Mouse (Mus musculus): ENCODE measurements at regions not wholly inside any gene's neighbourhood (a gene's known extent, or its start where the extent isn't known, plus 50 kb on each side); places are given as distances from the start of the nearest gene placed in this dataset.

GRCm38 (mm10) chr6:143375951-143376713 is 209.1 kb downstream of the Etnk1 start:
- no peak for DNase-seq

DNA sequence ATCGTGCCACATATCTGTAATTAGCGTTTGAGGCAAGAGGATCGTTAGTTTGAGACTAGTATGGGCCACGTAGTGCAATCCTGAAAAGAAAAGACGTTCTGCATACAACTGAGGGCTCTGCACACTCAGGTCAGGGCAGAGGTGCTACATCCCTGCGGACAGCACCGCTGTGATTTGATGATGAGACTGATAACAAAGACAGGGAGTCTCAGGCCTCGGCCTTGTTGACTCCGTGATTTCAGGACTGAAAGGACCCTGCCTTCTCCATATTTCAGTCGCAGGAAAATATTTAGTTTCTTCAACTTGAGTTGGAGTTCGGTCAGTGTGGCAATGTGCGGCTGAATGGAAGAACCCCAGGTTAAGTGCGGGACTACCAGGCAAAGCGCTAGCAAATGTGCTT is 210.1 kb downstream of the Etnk1 start:
- no peak for DNase-seq

GRCm38 (mm10) chr6:143378126-143378525 is 211.1 kb downstream of the Etnk1 start:
- DNase-seq: no peak

GRCm38 (mm10) chr6:143380490-143380889 is 213.5 kb downstream of the Etnk1 start:
- no peak for DNase-seq

GRCm38 (mm10) chr6:143386597-143387450 is 219.8 kb downstream of the Etnk1 start:
- no peak for DNase-seq

GRCm38 (mm10) chr6:143393543-143394207 is 226.7 kb downstream of the Etnk1 start:
- DNase-seq: no peak

- no peak for DNase-seq
Measured at GRCm38 (mm10) chr6:143394377-143394776, 227.4 kb downstream of the Etnk1 start.

DNA sequence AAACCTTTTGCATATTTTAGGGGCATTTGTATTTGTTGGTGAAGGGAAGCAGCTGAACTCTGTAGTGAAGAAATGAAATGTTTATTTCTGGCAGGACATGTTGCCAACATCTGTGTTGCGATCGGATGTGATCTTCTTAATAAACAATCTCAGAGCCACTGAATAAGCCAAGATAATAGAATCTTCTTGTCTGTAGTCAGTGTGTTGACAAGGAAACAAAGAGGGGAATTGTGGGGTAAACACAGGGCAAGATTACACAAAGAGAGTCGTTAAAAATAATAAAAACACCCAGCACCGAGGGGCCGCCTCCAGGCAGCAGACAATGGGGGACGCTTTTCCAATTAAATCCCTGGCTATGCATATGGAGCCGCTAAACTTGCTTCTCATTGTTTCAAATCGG is 234.4 kb downstream of the Etnk1 start:
- no peak for DNase-seq

GRCm38 (mm10) chr6:143401921-143402320 is 234.9 kb downstream of the Etnk1 start:
- DNase-seq: no peak

DNA sequence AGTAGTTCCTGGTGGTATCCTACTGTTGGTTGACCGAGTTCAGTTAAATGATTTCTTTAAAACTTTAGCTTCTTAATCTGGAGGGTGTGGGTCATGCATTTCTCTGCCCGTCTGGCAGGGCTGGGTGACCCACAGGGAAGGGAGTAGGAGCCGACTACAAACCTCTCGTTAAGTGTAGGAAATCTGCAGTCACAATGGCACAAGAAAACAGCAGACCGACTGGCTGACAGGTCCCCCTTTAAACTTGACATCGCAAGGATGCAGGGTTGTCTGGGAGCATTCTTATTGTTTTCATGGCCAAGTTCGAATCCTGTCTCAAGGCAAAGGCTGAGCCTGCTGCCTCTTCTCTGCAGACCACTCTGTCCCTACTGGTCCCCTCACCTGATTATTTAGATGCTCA is 235.7 kb downstream of the Etnk1 start:
- no peak for DNase-seq

GRCm38 (mm10) chr6:143404521-143404920 is 237.5 kb downstream of the Etnk1 start:
- DNase-seq: no peak

DNA sequence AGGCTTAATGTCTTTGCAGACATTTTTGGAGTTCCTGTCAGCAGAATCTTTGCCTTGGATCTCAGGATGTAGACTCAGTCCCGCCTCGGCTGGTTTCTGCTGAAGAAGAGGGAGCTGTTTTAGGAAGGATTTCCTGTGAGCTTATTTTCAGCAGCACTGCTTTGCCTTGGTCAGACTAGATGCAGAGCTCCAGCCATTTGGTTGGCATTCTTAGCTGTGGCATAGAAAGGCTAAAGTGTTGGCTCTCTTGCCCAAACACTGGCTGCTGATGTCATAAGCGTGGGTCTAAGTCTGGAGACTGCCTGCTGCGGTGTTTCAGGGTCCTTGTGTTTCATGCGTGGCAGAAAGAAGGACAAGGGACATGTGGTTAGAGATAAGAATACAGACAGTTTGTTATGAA is 245.0 kb downstream of the Etnk1 start:
- no peak for DNase-seq

GRCm38 (mm10) chr6:143412721-143413120 is 245.7 kb downstream of the Etnk1 start:
- no peak for DNase-seq

GRCm38 (mm10) chr6:143414590-143415382 is 247.8 kb downstream of the Etnk1 start:
- DNase-seq: peak; percentile 72

GRCm38 (mm10) chr6:143415383-143415778 is 248.4 kb downstream of the Etnk1 start:
- DNase-seq: no peak

DNA sequence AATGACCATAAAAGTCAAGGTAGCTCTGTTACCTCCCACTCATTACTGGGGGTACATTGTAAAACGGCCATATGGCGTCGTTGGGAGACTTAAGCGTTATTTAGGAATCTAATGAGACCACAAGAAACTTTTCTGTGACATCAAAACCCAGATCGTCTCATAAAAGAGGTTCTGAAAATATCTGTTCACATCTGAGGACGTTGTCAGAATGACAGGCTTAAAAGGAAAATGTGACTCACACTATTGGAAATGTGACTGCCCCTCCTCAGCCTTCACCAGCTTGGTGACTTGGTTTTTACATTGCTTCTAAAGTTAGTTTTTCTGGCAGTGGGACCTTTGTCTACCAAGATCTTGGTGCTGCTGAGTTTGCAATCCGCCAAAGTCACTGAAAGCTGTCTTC is 252.9 kb downstream of the Etnk1 start:
- no peak for DNase-seq

DNA sequence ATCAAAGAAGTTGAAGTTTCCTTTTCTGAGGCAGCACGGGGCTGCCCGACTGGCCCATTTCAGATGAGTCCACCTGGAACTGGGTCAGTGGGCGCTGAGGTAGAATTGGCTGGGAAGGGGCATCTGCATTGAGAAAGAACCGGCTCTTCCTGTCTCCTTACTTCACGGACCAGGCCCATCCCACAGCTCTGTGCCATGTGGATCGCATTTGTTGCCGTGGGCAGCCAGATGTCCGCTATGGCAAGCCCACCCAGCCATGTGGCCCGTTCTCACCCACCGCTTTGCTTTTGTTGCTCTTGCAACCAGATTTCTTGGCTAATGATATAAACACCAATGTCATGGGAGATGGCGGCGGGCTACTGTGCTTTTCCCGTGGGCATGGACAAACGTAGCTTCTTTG is 256.0 kb downstream of the Etnk1 start:
- no peak for DNase-seq

GRCm38 (mm10) chr6:143425182-143425829 is 258.3 kb downstream of the Etnk1 start:
- no peak for DNase-seq

DNA sequence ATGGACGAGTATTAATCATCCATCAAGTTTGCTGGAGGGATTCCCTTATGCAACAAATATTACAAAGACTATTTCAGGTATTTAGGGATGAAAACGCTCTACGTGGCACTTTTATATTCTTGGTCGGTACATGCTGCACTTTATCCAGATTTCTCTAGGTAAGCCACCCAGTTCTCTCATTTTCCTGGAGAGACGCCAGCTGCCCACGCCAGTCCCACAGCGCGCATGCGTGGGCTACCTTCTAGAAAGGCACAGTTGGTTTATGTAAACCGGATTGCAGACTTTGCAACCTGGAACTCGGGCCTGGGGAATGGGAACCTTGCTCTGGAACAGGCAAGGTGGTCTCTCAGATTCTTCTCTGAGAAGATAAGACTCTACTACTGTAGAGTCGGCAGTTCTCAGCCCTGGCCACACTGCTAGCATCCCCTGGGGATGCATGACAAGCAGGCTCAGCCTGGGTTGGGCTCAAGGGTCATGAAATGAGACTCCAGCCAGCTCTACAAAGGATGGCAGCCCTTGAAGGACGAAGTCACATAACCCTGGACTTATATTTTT is 265.0 kb downstream of the Etnk1 start:
- no peak for DNase-seq

DNA sequence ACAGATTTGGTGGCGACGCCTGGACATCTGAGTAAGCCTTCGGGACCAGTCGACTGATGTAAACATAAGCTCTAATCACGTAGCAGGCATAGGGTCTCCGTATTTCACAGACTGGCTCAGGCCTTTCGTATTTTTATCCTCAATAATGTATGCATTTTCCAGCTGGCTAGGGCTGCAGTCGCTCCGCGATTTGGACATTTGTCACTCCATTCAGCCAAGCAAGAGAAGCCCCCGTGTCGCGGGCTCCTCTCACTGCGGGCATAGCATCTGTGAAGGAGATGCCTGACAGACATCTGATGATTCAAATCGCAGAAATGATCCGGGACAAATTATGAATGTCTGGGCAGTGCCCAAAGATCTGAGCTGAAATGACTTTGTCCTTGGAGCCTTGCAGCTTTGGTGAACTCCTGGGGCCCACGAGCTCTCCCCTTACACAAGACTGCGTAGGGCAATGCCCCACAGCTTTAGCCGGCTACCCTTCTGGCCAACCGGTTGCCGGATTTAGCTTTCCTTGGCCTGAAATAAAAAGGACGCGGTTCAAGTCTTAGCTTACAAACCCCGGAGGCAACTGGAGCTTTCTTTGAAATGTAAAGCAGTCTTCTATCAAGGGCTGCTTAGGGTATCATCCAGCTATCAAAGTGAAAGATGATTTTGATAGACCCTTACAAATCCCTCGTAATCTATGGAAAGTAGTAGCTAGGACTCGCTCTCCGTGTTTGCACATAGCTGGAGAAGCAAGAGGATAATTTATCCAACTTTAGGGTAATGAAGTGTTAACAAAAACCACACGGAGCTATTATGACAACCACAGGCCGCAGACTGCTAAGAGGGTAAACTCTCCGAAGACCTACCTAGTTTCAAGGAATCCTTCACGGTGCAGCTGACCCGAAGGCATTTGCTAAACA is 270.6 kb downstream of the Etnk1 start:
- DNase-seq: no peak

DNA sequence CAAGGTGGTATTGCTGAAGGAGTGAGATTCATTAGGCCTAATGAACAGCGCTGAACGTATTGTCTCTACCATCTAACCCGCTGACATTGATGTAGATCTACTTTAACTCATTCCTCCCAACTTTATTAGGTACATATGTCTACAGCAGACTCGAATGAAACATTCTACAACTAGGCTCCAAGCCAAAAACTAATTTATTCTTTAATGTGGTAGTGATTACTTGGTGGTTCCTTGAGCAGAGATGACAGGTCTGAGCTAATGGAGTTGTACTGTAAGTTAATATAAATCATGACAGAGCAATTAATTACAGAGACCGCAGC is 271.2 kb downstream of the Etnk1 start:
- no peak for DNase-seq

Measured in cerebellum, adult 11-12 months (tissue).